Mouse (Mus musculus): ENCODE measurements around the gene Ski. TPM values are rescaled to one million over a fixed set of nuclear protein-coding genes. Genes with fewer than 3 reads are reported as not detected.

Gene Ski
- polyA plus RNA-seq, 1 experiment = 0.57 TPM

GRCm38 (mm10) chr4:155218104-155218732 is 4.2 kb downstream of the Ski start:
- TF ChIP-seq TAL1 (IDR thresholded peaks at IDR 0.05; ENCODE audit: low read length) (no peak), GATA1 (IDR thresholded peaks at IDR 0.05; ENCODE audit: low read length) (no peak)
- Histone ChIP-seq H3K4me3 (replicated peaks) (no peak overlapping the region), H3K9me3 (ENCODE audit: control insufficient read depth, low read length) (peaks cover 7% of the 10 kb centered on the region; the same call in 1 of the 2 replicates), H3K27me3 (ENCODE audit: control insufficient read depth) (peaks cover 40% of the 10 kb centered on the region), H3K36me3 (ENCODE audit: control insufficient read depth) (no peaks in the 10 kb centered on the region; the same call in 1 of the 2 replicates), H3K4me1 (ENCODE audit: control insufficient read depth) (peaks cover 35% of the 10 kb centered on the region)

- Histone ChIP-seq H3K9me3 (ENCODE audit: control insufficient read depth, low read length) (peaks cover 7% of the 10 kb centered on the region; the same call in 1 of the 2 replicates), H3K4me3 (replicated peaks) (no peak overlapping the region), H3K36me3 (ENCODE audit: control insufficient read depth) (no peaks in the 10 kb centered on the region; the same call in 1 of the 2 replicates), H3K27me3 (ENCODE audit: control insufficient read depth) (peaks cover 37% of the 10 kb centered on the region), H3K4me1 (ENCODE audit: control insufficient read depth) (peaks cover 33% of the 10 kb centered on the region)
- TF ChIP-seq TAL1 (IDR thresholded peaks at IDR 0.05; ENCODE audit: low read length) (no peak), GATA1 (IDR thresholded peaks at IDR 0.05; ENCODE audit: low read length) (no peak)
Observed at GRCm38 (mm10) chr4:155217241-155218103, 4.9 kb downstream of the Ski start.

- TF ChIP-seq TAL1 (IDR thresholded peaks at IDR 0.05; ENCODE audit: low read length) (no peak), GATA1 (IDR thresholded peaks at IDR 0.05; ENCODE audit: low read length) (no peak)
- H3K27me3 ChIP-seq (ENCODE audit: control insufficient read depth) = peaks cover 22% of the 10 kb centered on the region
- no peaks in the 10 kb centered on the region for H3K9me3 ChIP-seq (ENCODE audit: control insufficient read depth, low read length)
- H3K4me1 ChIP-seq (ENCODE audit: control insufficient read depth) = peaks cover 20% of the 10 kb centered on the region
- no peak overlapping the region for H3K4me3 ChIP-seq (replicated peaks)
- H3K36me3 ChIP-seq (ENCODE audit: control insufficient read depth) = peaks cover 4% of the 10 kb centered on the region
Observed at GRCm38 (mm10) chr4:155215773-155216630, 6.4 kb downstream of the Ski start.

GRCm38 (mm10) chr4:155215203-155215602 is 7.2 kb downstream of the Ski start:
- Histone ChIP-seq H3K27me3 (ENCODE audit: control insufficient read depth) (peaks cover 14% of the 10 kb centered on the region), H3K4me1 (ENCODE audit: control insufficient read depth) (peaks cover 13% of the 10 kb centered on the region), H3K9me3 (ENCODE audit: control insufficient read depth, low read length) (no peaks in the 10 kb centered on the region), H3K36me3 (ENCODE audit: control insufficient read depth) (peaks cover 8% of the 10 kb centered on the region), H3K4me3 (replicated peaks) (no peak overlapping the region)
- TF ChIP-seq TAL1 (IDR thresholded peaks at IDR 0.05; ENCODE audit: low read length) (no peak), GATA1 (IDR thresholded peaks at IDR 0.05; ENCODE audit: low read length) (no peak)

GRCm38 (mm10) chr4:155214793-155215192 is 7.6 kb downstream of the Ski start:
- Histone ChIP-seq H3K4me3 (replicated peaks) (no peak overlapping the region), H3K4me1 (ENCODE audit: control insufficient read depth) (peaks cover 9% of the 10 kb centered on the region), H3K27me3 (ENCODE audit: control insufficient read depth) (peaks cover 10% of the 10 kb centered on the region), H3K36me3 (ENCODE audit: control insufficient read depth) (peaks cover 8% of the 10 kb centered on the region), H3K9me3 (ENCODE audit: control insufficient read depth, low read length) (no peaks in the 10 kb centered on the region)
- TF ChIP-seq GATA1 (IDR thresholded peaks at IDR 0.05; ENCODE audit: low read length) (no peak), TAL1 (IDR thresholded peaks at IDR 0.05; ENCODE audit: low read length) (no peak)

- H3K27me3 ChIP-seq (ENCODE audit: control insufficient read depth) = peaks cover 4% of the 10 kb centered on the region
- peaks cover 8% of the 10 kb centered on the region for H3K36me3 ChIP-seq (ENCODE audit: control insufficient read depth)
- no peaks in the 10 kb centered on the region for H3K9me3 ChIP-seq (ENCODE audit: control insufficient read depth, low read length)
- TF ChIP-seq TAL1 (IDR thresholded peaks at IDR 0.05; ENCODE audit: low read length) (no peak), GATA1 (IDR thresholded peaks at IDR 0.05; ENCODE audit: low read length) (no peak)
- peaks cover 3% of the 10 kb centered on the region for H3K4me1 ChIP-seq (ENCODE audit: control insufficient read depth)
- no peak overlapping the region for H3K4me3 ChIP-seq (replicated peaks)
Observed at GRCm38 (mm10) chr4:155214188-155214587, 8.2 kb downstream of the Ski start.

GRCm38 (mm10) chr4:155213752-155214054 is 8.7 kb downstream of the Ski start:
- Histone ChIP-seq H3K4me1 (ENCODE audit: control insufficient read depth) (peaks cover 2% of the 10 kb centered on the region; the same call in 1 of the 2 replicates), H3K9me3 (ENCODE audit: control insufficient read depth, low read length) (no peaks in the 10 kb centered on the region), H3K36me3 (ENCODE audit: control insufficient read depth) (peaks cover 8% of the 10 kb centered on the region), H3K27me3 (ENCODE audit: control insufficient read depth) (no peaks in the 10 kb centered on the region), H3K4me3 (replicated peaks) (no peak overlapping the region)
- no peak for TF ChIP-seq GATA1 (IDR thresholded peaks at IDR 0.05; ENCODE audit: low read length)
- no peak for TF ChIP-seq TAL1 (IDR thresholded peaks at IDR 0.05; ENCODE audit: low read length)

GRCm38 (mm10) chr4:155213052-155213751 is 9.2 kb downstream of the Ski start:
- Histone ChIP-seq H3K36me3 (ENCODE audit: control insufficient read depth) (peaks cover 8% of the 10 kb centered on the region), H3K27me3 (ENCODE audit: control insufficient read depth) (no peaks in the 10 kb centered on the region), H3K4me3 (replicated peaks) (no peak overlapping the region), H3K9me3 (ENCODE audit: control insufficient read depth, low read length) (no peaks in the 10 kb centered on the region), H3K4me1 (ENCODE audit: control insufficient read depth) (peaks cover 2% of the 10 kb centered on the region; the same call in 1 of the 2 replicates)
- TF ChIP-seq TAL1 (IDR thresholded peaks at IDR 0.05; ENCODE audit: low read length) (no peak), GATA1 (IDR thresholded peaks at IDR 0.05; ENCODE audit: low read length) (no peak)

Measured in erythroblast, embryonic 14.5 days (primary cell).